Mouse (Mus musculus) right cerebral cortex, postnatal 4 days (tissue): ENCODE data around the gene Leng8.

Experiments
- DNase-seq: peaks from one replicate; pipeline ENCODE4 v3.0.0-alpha.2; 2022

Gene Leng8

DNA sequence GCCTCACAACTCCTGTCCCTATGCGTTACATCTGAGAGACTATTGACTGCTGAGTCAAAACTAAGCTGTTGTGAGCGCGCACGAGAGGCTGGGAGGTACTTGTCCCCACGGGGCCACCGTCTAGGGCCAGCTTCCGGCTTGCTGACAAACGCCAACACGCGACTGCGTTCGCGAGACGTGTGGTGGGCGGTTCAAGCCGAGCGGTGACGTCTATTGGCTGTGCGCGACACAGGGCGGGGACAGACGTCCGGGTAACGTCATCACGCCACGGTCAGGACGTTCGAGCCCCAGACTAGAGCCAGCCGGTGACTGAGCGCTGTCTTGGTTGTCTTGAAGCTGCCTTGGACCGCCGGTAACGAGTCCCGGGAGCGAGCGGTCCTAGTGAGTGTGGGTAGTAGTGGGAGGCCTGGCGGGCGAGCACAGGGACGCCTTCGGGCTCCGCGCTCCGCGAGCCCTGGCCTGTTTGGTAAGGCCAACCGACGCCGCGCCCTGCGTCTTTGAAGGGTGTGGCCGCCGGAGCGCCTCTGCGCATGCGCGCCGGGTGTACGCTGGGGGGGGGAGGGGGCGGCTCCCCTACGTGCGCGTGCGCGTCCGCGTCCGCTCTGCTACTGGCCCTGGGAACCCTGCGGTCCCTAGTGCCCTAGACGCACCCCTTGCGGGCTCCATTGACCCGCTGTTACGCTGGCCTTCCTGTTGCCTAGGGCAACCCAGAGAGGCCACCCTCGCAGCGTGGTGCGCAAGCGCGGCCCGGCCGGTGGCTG lies at the start of gene Leng8:
Leng8 (plus strand) TSS at position 269 of the 761 bp plus-strand sequence.
- DNase-seq = peak; percentile 96

- DNase-seq = no peak
Measured at GRCm38 (mm10) chr7:4087238-4087895, 49.5 kb upstream of the Leng8 start.

DNA sequence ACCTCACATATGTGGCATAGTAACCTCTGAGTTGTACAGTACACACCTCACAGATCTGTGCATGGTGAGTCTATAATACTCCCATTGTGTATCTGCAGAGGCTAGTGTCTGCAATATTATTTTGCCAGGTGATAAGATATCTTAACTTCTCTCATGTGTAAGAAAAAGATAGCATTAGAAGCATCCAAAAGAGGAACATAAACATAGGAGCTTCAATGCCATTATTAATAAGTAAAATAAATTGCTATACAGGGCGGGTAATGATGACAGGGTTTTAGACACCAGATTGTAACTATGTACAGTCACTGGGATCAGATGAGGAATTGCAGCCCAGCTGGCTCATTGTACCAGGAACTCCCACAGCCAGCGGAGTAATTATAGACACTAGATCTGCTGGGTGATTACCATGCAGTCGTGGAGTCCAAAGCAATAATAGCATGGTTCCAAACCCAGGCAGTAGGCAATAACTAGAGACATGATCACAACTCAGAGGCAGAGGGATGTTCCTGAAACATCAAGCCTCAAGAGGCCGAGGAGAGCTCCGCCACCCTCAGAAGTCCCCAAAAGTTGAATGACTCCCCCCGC lies 48.9 kb upstream of the Leng8 start:
- DNase-seq = no peak

DNA sequence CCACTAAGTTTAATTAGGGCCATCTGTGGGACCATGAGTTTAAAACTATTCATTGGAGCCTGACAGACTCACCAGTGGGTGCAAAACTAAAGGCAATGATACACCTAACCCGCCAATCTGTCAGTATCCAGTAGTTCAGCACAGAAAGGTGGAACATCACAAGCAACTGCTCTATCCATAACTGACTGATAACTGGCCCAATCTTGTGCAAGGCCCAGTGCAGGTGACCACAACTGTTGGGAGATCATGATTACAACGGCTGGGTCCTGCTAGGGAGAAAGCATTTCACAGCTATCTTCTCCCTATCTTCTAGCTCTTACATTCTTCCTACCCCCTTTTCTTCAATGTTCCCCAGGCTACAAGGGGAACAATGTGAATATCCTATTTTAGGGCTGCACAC lies 48.2 kb upstream of the Leng8 start:
- no peak for DNase-seq

DNA sequence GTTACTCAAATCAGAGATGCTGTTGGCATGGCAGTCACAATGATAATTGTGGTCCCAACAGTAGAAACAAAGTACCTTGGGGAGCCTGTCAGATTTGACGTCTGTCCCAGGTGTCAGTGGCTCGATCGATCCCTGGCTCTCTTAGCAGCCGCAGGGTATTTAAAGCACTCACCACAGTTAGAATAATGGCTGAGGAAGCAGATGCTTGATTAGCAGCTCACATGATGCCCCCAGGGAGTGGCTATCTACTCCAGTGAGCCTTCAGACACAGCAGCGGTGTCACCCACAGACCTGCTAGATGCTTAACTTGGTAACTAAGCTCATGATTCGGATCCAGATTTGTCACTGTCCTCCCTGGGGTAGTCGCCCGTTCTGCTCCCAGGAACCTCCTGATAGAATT lies 45.7 kb upstream of the Leng8 start:
- DNase-seq = no peak

- no peak for DNase-seq
Measured at GRCm38 (mm10) chr7:4098301-4098700, 38.5 kb upstream of the Leng8 start.

DNA sequence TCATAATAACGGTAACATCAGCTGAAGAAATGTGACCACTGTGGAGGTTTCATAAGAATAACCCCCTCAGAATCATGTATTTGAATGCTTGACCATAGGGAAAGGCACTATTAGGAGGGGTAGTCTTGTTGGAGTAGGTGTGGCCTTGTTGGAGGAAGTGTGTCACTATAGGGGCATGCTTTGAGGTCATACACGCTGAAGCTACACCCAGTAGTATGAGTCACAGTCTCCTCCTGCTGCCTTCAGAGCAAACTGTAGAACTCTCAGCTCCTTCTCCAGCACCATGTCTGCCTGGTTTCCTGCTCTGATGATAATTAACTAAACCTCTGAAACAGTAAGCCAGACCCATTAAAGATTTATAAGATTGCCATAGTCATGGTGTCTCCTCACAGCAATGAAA lies 38.0 kb upstream of the Leng8 start:
- no peak for DNase-seq

DNA sequence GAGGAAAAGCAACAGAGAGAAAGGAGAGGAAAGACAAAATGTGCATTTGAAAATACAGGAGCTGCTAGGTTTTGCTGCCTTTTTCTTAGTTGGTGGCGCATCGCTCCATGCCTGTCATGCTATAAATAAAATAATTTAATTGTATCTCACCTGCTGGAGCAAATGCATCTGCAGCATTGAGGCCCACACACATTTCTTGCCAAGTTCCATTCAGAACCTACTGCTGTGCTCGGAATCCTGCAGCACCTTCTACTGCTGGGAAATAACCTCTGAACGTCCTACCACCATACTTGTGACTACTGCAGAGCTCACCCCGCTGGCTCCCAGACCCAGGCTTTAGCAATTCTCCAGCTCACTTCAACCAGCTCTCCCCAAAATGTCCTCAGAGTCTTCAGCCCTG lies 35.7 kb upstream of the Leng8 start:
- no peak for DNase-seq

DNA sequence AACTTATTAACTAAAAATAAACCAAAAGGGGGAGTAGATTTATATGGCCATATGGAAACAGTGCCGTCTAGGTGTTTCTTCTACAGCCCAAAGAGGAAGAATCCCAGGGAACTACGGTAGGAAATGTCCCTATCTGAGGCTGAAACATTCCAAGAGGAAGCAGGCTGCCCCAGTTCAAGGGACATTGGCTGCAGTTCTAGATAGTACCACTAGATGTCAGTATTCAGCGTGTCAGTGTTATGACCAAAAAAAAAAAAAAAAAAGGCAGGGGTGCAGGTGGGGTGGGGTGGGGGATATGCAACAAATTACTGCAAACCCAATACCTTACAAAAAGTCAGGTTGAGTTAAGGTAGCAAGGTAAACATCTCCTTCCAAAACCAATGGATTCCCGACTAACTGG lies 33.4 kb upstream of the Leng8 start:
- DNase-seq = no peak

DNA sequence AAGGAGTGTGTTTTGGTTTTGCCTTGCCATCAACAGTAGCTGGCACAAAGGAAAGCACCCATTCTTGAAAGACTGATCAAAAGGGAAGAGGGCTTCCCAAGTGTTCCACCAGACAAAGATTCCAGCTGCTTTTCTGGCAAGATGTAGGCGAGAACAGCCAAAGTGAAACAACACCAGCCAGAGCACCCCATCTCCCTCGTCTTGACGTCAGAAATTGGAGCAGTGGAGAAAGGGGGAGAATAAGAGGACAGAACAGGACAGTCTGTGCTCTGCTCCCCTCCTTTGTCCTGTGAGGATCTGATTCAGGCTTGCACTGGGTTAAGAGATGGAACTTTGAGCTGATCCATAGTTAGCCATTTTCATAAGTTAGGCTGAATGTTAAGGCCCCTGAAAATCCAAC lies 25.1 kb upstream of the Leng8 start:
- no peak for DNase-seq

DNA sequence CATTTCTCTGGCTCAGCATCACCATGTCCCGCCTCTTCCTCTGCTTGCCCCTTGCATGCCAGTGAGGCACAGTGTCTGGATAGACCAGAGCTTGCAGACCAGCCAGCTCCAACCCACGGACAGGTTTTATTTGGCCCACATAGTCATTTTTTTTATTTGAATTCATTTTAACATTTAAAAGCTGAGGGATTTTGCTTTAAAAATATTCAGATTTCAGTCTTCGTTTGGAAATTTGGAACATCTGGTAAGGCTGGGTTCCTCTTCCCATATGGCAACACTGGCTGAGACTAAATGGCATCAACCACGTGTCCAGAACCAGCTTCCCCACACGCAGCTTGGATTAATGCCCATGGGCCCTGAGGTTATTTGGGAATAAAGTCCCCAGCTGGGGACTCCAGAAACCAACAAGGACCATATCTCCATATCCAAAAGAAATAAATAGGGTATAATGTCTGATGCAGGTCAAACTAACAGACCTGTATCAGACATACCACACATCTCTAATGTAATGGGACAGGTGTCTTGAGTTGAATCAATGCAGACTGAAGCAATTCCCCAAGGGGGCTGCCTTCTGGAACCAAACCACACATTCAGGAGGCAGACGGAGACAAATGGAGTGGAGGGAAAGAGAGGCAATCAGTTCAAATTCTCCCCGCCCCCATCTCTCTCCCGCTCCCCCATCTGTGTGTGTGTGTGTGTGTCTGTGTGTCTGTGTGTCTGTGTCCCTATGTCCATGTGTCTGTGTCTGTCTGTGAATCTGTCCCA lies 19.6 kb upstream of the Leng8 start:
- DNase-seq = no peak

GRCm38 (mm10) chr7:4119344-4119902 lies 17.4 kb upstream of the Leng8 start, which contains the start of gene Ttyh1:
Gene Ttyh1, plus strand, starts transcription at chr7:4119408.
- peak; percentile 78 for DNase-seq

- DNase-seq = no peak
Measured at GRCm38 (mm10) chr7:4119976-4120921, 16.6 kb upstream of the Leng8 start.

DNA sequence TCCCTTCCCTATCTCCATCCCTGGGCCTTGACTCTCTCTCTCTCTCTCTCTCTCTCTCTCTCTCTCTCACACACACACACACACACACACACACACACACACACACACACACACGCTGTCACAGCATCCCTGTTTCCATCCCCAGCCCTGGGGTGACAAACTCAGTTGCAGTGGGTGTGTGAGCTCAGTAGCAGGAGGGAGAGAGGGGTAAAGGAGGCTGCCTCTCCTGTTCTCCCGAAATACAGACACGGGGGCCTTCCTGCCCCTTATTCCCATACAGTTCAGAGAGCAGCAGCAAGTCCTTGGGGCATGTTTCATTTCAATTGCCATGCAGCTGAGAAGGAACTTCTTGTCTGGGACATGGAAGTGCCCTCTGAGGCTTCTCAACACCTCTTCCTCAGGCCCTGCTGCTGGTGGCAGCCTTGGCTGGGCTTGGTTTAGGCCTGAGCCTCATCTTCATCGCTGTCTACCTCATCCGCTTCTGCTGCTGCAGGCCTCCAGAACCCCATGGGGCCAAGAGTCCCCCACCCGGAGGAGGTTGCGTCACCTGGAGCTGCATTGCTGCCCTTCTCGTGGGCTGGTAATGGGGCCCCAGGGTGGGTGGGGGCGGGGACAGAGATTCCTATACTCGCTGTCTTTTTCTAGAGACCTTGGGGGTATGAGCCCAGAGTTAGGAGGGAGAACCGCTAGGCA lies 14.6 kb upstream of the Leng8 start:
- no peak for DNase-seq

DNA sequence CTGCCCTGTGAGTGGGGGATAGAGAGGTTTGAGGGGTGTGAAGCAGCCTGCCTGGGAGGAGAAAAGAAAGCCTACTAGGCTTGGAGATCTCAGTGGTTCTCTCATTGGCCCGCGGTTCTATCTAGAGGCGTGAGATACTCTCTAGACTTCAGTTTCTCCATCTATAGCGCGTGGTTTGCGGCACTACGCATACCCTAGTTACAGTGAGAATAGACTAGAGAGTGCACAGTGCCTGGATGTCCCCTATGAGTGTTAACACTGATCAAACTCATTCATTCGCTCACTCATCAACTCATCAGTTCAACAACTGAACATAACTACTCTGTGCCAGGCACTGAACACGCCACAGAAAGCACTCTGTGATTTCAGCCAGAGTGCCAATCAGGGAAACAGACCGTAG lies 14.1 kb upstream of the Leng8 start:
- no peak for DNase-seq

- DNase-seq = peak; percentile 82
Measured at GRCm38 (mm10) chr7:4123732-4124131, 13.1 kb upstream of the Leng8 start.

- peak; percentile 75 for DNase-seq
Measured at GRCm38 (mm10) chr7:4124315-4124759, 12.5 kb upstream of the Leng8 start.

GRCm38 (mm10) chr7:4124856-4125255 lies 12.0 kb upstream of the Leng8 start:
- DNase-seq = no peak

DNA sequence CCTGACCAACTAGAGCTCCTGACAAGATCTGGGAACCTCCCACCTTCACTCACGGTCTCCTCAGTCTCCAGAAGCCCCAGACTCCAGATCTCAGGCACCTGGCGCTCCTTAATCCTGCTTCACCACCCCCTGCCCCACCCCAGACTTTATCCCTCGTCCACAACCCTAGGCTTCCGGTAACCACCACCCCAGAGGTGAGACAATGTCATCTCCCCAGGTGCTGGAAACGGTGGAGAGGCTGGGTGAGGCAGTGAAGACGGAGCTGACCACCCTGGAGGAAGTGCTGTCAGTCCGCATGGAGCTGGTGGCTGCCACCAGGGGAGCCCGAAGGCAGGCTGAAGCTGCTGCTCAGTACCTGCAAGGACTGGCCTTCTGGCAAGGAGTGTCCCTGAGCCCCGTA lies 11.5 kb upstream of the Leng8 start:
- no peak for DNase-seq

- DNase-seq = no peak
Measured at GRCm38 (mm10) chr7:4126992-4127785, 9.7 kb upstream of the Leng8 start.
